Mouse (Mus musculus) liver, embryonic 16.5 days (tissue): Measurements from ENCODE around the gene Abcb1b. TPM values are rescaled to one million over a fixed set of nuclear protein-coding genes. Genes with fewer than 3 reads are reported as not detected.
A peak's percentile ranks its signal among the peaks of the same experiment; 100 is the strongest.

Source experiments
- ATAC-seq: fragments of 200-750 bp; cut with Nextera tagmentation; 2 replicates; pipeline ENCODE4 v1.8.0; 2017; ENCODE audit warnings: low read depth, mild to moderate bottlenecking, moderate number of reproducible peaks, moderate library complexity
- H3K27ac ChIP-seq: fragments of 300-500 bp; sonication (generic); 2 replicates; pipeline ENCODE4 v1.5.1; 2014; ENCODE audit warnings: mild to moderate bottlenecking, low read length
- H3K27me3 ChIP-seq: fragments of 300-500 bp; sonication (generic); 2 replicates; pipeline ENCODE4 v1.6.1; 2014; ENCODE audit warnings: low read depth, low read length, mixed read lengths; ENCODE audit not compliant: control insufficient read depth, insufficient read depth
- H3K36me3 ChIP-seq: fragments of 300-500 bp; sonication (generic); 2 replicates; pipeline ENCODE4 v1.6.1; 2014; ENCODE audit warnings: mild to moderate bottlenecking; ENCODE audit not compliant: control insufficient read depth, insufficient read depth
- H3K4me1 ChIP-seq: fragments of 300-500 bp; sonication (generic); 2 replicates; pipeline ENCODE4 v1.6.1; 2014; ENCODE audit warnings: low read depth, low read length, mixed read lengths; ENCODE audit not compliant: control insufficient read depth
- H3K4me2 ChIP-seq: fragments of 300-500 bp; sonication (generic); 2 replicates; pipeline ENCODE4 v1.6.1; 2014; ENCODE audit warnings: low read depth, low read length, mixed read lengths
- H3K4me3 ChIP-seq: fragments of 300-500 bp; sonication (generic); 2 replicates; pipeline ENCODE4 v1.5.1; 2014; ENCODE audit warnings: low read depth, mild to moderate bottlenecking, low read length
- H3K9ac ChIP-seq: fragments of 300-500 bp; sonication (generic); 2 replicates; pipeline ENCODE4 v1.6.1; 2014; ENCODE audit warnings: low read depth, low read length
- H3K9me3 ChIP-seq: fragments of 300-500 bp; sonication (generic); replicated peaks from 2 replicates; pipeline ENCODE4 v1.6.1; 2016; ENCODE audit warnings: low read length; ENCODE audit not compliant: control insufficient read depth
- WGBS: fragments of 180-500 bp; shearing (Covaris S2); extraction: QIAGEN DNeasy Blood & Tissue Kit; methylation state at CpG from one replicate; pipeline ENCODE4 v1.1.7; 2014; ENCODE audit not compliant: insufficient replicate concordance; 5-methylcytosine and 5-hydroxymethylcytosine counted together
- polyA plus RNA-seq: library from polyadenylated mRNA; unstranded; fragments of >200 nt; fragmentation: Nextera tagmentation; extraction: Ambion mirVana; gene quantifications from 2 replicates; pipeline ENCODE4 v1.2.1, GENCODE M21; 2015

Gene Abcb1b
- polyA plus RNA-seq, 1 experiment from 2014 or later, result 0.53 TPM

- Histone ChIP-seq H3K27ac (peak overlapping the region; percentile 22), H3K4me2 (no peak overlapping the region), H3K4me3 (no peak overlapping the region), H3K9ac (no peak overlapping the region), H3K27me3 (no peaks in the 10 kb centered on the region), H3K4me1 (no peaks in the 10 kb centered on the region), H3K36me3 (peaks cover 36% of the 10 kb centered on the region), H3K9me3 (no peaks in the 10 kb centered on the region)
- ATAC-seq, result peak; percentile 77
- WGBS, result 80% methylated on average over 6 of the region's 6 CpGs
Observed at GRCm38 (mm10) chr5:8904539-8904938, 106.6 kb downstream of the Abcb1b start.

GRCm38 (mm10) chr5:8911567-8912198 is 113.7 kb downstream of the Abcb1b start:
- no peak overlapping the region for H3K27ac ChIP-seq
- peaks cover 38% of the 10 kb centered on the region for H3K36me3 ChIP-seq
- no peak overlapping the region for H3K9ac ChIP-seq
- H3K9me3 ChIP-seq, result no peaks in the 10 kb centered on the region
- no peaks in the 10 kb centered on the region for H3K27me3 ChIP-seq
- H3K4me3 ChIP-seq, result no peak overlapping the region
- no peak for ATAC-seq
- 56% methylated on average over 8 of the region's 8 CpGs for WGBS
- no peaks in the 10 kb centered on the region for H3K4me1 ChIP-seq
- H3K4me2 ChIP-seq, result no peak overlapping the region

Other genes with a start within 250 kb of the Abcb1b start
- 0.04 and 0.12 TPM in 2 replicates for gene Rundc3b, start 175.2 kb upstream of the Abcb1b start, polyA plus RNA-seq
- gene Abcb1a, start 138.1 kb upstream of the Abcb1b start, polyA plus RNA-seq, result 0.81 and 0.84 TPM in 2 replicates
- 29.8 and 30.6 TPM in 2 replicates for gene Abcb4, start 95.6 kb downstream of the Abcb1b start, polyA plus RNA-seq
- 68.8 and 68.9 TPM in 2 replicates for gene Crot, start 199.2 kb downstream of the Abcb1b start, polyA plus RNA-seq